Comparison of ENCODE assay signal across 10 mouse cellular contexts in genomic region chrX:8207224-8207623, GRCm38 (mm10). TPM values are rescaled to one million over a fixed set of nuclear protein-coding genes. Genes with fewer than 3 reads are reported as not detected.
DNase-seq lines count a peak whose midpoint lies in the region; ATAC-seq and TF ChIP-seq lines count a peak whose summit lies in the region.
"Had no signal": no experiment of that assay in that cellular context is flagged by ENCODE, and none has a peak within 500 bp of the region (broad histone marks: within the 10 kb centered on the region; RNA-seq: fewer than 3 reads in every experiment).

No protein-coding gene starts in this region.

- no peak overlapping the region for H3K4me3 ChIP-seq in cerebellum, adult 2 months (replicated peaks; ENCODE audit: insufficient read depth, low read depth, low read length)
- no peak overlapping the region for H3K4me3 ChIP-seq in kidney, postnatal 0 days (replicated peaks; ENCODE audit: low read depth, low read length)
- no peak overlapping the region for H3K4me3 ChIP-seq in forebrain, embryonic 13.5 days
- peak overlapping the region; percentile 50; the same call in 1 of the 2 replicates for H3K4me3 ChIP-seq in midbrain, embryonic 15.5 days

- no peaks in the 10 kb centered on the region for H3K9me3 ChIP-seq in kidney, postnatal 0 days (replicated peaks; ENCODE audit: low read length)
- no peaks in the 10 kb centered on the region for H3K9me3 ChIP-seq in forebrain, embryonic 13.5 days (replicated peaks)
- H3K9me3 ChIP-seq in midbrain, embryonic 15.5 days = no peaks in the 10 kb centered on the region
- H3K9me3 ChIP-seq: embryonic facial prominence, embryonic 12.5 days had no signal

- no peak for TF ChIP-seq POLR2A in cerebellum, adult 2 months (IDR thresholded peaks at IDR 0.05; ENCODE audit: borderline replicate concordance, insufficient read depth, low read length)

- H3K4me2 ChIP-seq in kidney, postnatal 0 days (ENCODE audit: low read length) = peak overlapping the region; percentile 62; the same call in 1 of the 2 replicates
- peak overlapping the region; percentile 59; the same call in 1 of the 2 replicates for H3K4me2 ChIP-seq in forebrain, embryonic 13.5 days
- H3K4me2 ChIP-seq in midbrain, embryonic 15.5 days = peak overlapping the region; percentile 55; the same call in 1 of the 2 replicates

- peak; percentile 29 for DNase-seq in cerebellum, adult 9-10 months
- no peak for DNase-seq in cerebellum, adult 2 months
- DNase-seq in kidney, postnatal 0 days (ENCODE audit: low spot score) = no peak
- DNase-seq in kidney, postnatal 10 days = no peak
- DNase-seq in cerebellum, adult 11-12 months = no peak
- no peak for DNase-seq in embryo, embryonic 10 days (ENCODE audit: low spot score)
- DNase-seq: gastrocnemius, postnatal 36 days had no signal

- H3K4me1 ChIP-seq in cerebellum, adult 2 months (ENCODE audit: control insufficient read depth, insufficient read depth, low read length) = peaks cover 24% of the 10 kb centered on the region
- no peaks in the 10 kb centered on the region for H3K4me1 ChIP-seq in kidney, postnatal 0 days (replicated peaks; ENCODE audit: insufficient read depth, low read length)
- H3K4me1 ChIP-seq in forebrain, embryonic 13.5 days = peaks cover 7% of the 10 kb centered on the region
- peaks cover 5% of the 10 kb centered on the region; the same call in 1 of the 2 replicates for H3K4me1 ChIP-seq in midbrain, embryonic 15.5 days
- H3K4me1 ChIP-seq: embryonic facial prominence, embryonic 12.5 days had no signal

- TF ChIP-seq CTCF in cerebellum, adult 2 months (IDR thresholded peaks at IDR 0.05; ENCODE audit: borderline replicate concordance, insufficient read depth, low read depth, low read length) = no peak
- no peak for TF ChIP-seq CTCF in kidney, postnatal 0 days (IDR thresholded peaks at IDR 0.05; ENCODE audit: low read depth)

- H3K27me3 ChIP-seq in cerebellum, adult 2 months (ENCODE audit: control insufficient read depth, insufficient read depth, low read length) = no peaks in the 10 kb centered on the region
- no peaks in the 10 kb centered on the region for H3K27me3 ChIP-seq in kidney, postnatal 0 days (ENCODE audit: insufficient read depth, low read length)
- H3K27me3 ChIP-seq in forebrain, embryonic 13.5 days = no peaks in the 10 kb centered on the region
- no peaks in the 10 kb centered on the region for H3K27me3 ChIP-seq in midbrain, embryonic 15.5 days (replicated peaks)
- H3K27me3 ChIP-seq: embryonic facial prominence, embryonic 12.5 days had no signal

- H3K27ac ChIP-seq in cerebellum, adult 2 months (ENCODE audit: insufficient read depth, low read length) = no peak overlapping the region
- no peak overlapping the region for H3K27ac ChIP-seq in kidney, postnatal 0 days
- H3K27ac ChIP-seq in forebrain, embryonic 13.5 days = no peak overlapping the region
- no peak overlapping the region for H3K27ac ChIP-seq in midbrain, embryonic 15.5 days
- H3K27ac ChIP-seq: embryonic facial prominence, embryonic 12.5 days had no signal

- H3K9ac ChIP-seq in kidney, postnatal 0 days (ENCODE audit: low read depth, low read length) = no peak overlapping the region
- H3K9ac ChIP-seq in forebrain, embryonic 13.5 days = no peak overlapping the region
- H3K9ac ChIP-seq in midbrain, embryonic 15.5 days = no peak overlapping the region
- H3K9ac ChIP-seq: embryonic facial prominence, embryonic 12.5 days had no signal

- WGBS in cerebellum, adult 2 months = 60% methylated on average over 4 of the region's 4 CpGs
- WGBS in kidney, postnatal 0 days = 37% methylated on average over 4 of the region's 4 CpGs
- 22% methylated on average over 4 of the region's 4 CpGs for WGBS in forebrain, embryonic 13.5 days
- 30% methylated on average over 4 of the region's 4 CpGs for WGBS in midbrain, embryonic 15.5 days

- ATAC-seq in kidney, postnatal 0 days (replicated peaks; ENCODE audit: low FRiP score, low read depth) = no peak
- ATAC-seq in forebrain, embryonic 13.5 days = no peak
- no peak for ATAC-seq in midbrain, embryonic 15.5 days (replicated peaks)

- no peaks in the 10 kb centered on the region for H3K36me3 ChIP-seq in kidney, postnatal 0 days (ENCODE audit: insufficient read depth, low read length)
- 0 out of 2 replicates have a peak, but pooled peaks cover 3% of the 10 kb centered on the region for H3K36me3 ChIP-seq in forebrain, embryonic 13.5 days (ENCODE audit: poor library complexity, severe bottlenecking)
- no peaks in the 10 kb centered on the region for H3K36me3 ChIP-seq in midbrain, embryonic 15.5 days (replicated peaks)
- H3K36me3 ChIP-seq: embryonic facial prominence, embryonic 12.5 days had no signal

RNA-seq across cellular contexts. Expression of gene Porcn, which starts 0.9 kb away (rescaled TPM):
- 250 and 287 TPM in 2 replicates for polyA plus RNA-seq in cerebellum, adult 2 months (2012; rRNA removed)
- 7.7 and 8.9 TPM in 2 replicates for polyA plus RNA-seq in kidney, postnatal 0 days (2015; fragmentation: Nextera tagmentation; extraction: Ambion mirVana)
- polyA plus RNA-seq in forebrain, embryonic 13.5 days (2015; fragmentation: Nextera tagmentation; extraction: Ambion mirVana) = 29.1 and 32.3 TPM in 2 replicates
- 53.0 and 53.9 TPM in 2 replicates for polyA plus RNA-seq in midbrain, embryonic 15.5 days (2015; fragmentation: Nextera tagmentation; extraction: Ambion mirVana)

RNA-seq across cellular contexts. Expression of gene Ebp, which starts 13.9 kb away (rescaled TPM):
- polyA plus RNA-seq in cerebellum, adult 2 months (2012; rRNA removed) = 59.9 and 68.5 TPM in 2 replicates
- polyA plus RNA-seq in kidney, postnatal 0 days (2015; fragmentation: Nextera tagmentation; extraction: Ambion mirVana) = 50.9 and 54.2 TPM in 2 replicates
- 21.2 and 21.5 TPM in 2 replicates for polyA plus RNA-seq in forebrain, embryonic 13.5 days (2015; fragmentation: Nextera tagmentation; extraction: Ambion mirVana)
- 26.9 and 31.8 TPM in 2 replicates for polyA plus RNA-seq in midbrain, embryonic 15.5 days (2015; fragmentation: Nextera tagmentation; extraction: Ambion mirVana)

RNA-seq across cellular contexts. Expression of gene Tbc1d25, which starts 31.2 kb away (rescaled TPM):
- polyA plus RNA-seq in cerebellum, adult 2 months (2012; rRNA removed) = 27.4 and 30.5 TPM in 2 replicates
- 9.6 and 10.4 TPM in 2 replicates for polyA plus RNA-seq in kidney, postnatal 0 days (2015; fragmentation: Nextera tagmentation; extraction: Ambion mirVana)
- 14.2 and 15.7 TPM in 2 replicates for polyA plus RNA-seq in forebrain, embryonic 13.5 days (2015; fragmentation: Nextera tagmentation; extraction: Ambion mirVana)
- 25.8 and 26.8 TPM in 2 replicates for polyA plus RNA-seq in midbrain, embryonic 15.5 days (2015; fragmentation: Nextera tagmentation; extraction: Ambion mirVana)

RNA-seq across cellular contexts. Expression of gene Ftsj1, which starts 45.0 kb away (rescaled TPM):
- polyA plus RNA-seq in cerebellum, adult 2 months (2012; rRNA removed) = 45.9 and 50.1 TPM in 2 replicates
- 27.7 and 29.2 TPM in 2 replicates for polyA plus RNA-seq in kidney, postnatal 0 days (2015; fragmentation: Nextera tagmentation; extraction: Ambion mirVana)
- polyA plus RNA-seq in forebrain, embryonic 13.5 days (2015; fragmentation: Nextera tagmentation; extraction: Ambion mirVana) = 51.3 and 51.7 TPM in 2 replicates
- 51.3 and 51.7 TPM in 2 replicates for polyA plus RNA-seq in midbrain, embryonic 15.5 days (2015; fragmentation: Nextera tagmentation; extraction: Ambion mirVana)
